Mouse (Mus musculus): ENCODE measurements around the gene Cbl. TPM values are rescaled to one million over a fixed set of nuclear protein-coding genes. Genes with fewer than 3 reads are reported as not detected.

The Cbl gene
- polyA plus RNA-seq, 1 experiment from 2014 or later: 26.2 TPM

GRCm38 (mm10) chr9:44134101-44134850, 99.6 kb downstream of the Cbl start, which contains the start of gene Mcam:
Gene Mcam (plus strand): TSS chr9:44134469.
- peak; percentile 27; the same call in 1 of the 2 replicates for ATAC-seq (replicated peaks)
- WGBS: 1% methylated on average over 53 of the region's 55 CpGs
- H3K27me3 ChIP-seq (replicated peaks): peaks cover 41% of the 10 kb centered on the region
- H3K9me3 ChIP-seq: no peaks in the 10 kb centered on the region
- H3K27ac ChIP-seq: no peak within 1 kb of the TSS
- peak within 1 kb of the TSS; percentile 5 for H3K9ac ChIP-seq
- H3K36me3 ChIP-seq (replicated peaks): no peaks in the 10 kb centered on the region
- H3K4me2 ChIP-seq: peak within 1 kb of the TSS; percentile 70
- H3K4me3 ChIP-seq: peak within 1 kb of the TSS; percentile 40
- H3K4me1 ChIP-seq: peaks cover 33% of the 10 kb centered on the region

GRCm38 (mm10) chr9:44133287-44133686, 100.6 kb downstream of the Cbl start:
- ATAC-seq (replicated peaks): no peak
- H3K27me3 ChIP-seq (replicated peaks): peaks cover 45% of the 10 kb centered on the region

GRCm38 (mm10) chr9:44132200-44132599, 101.6 kb downstream of the Cbl start:
- no peak for ATAC-seq (replicated peaks)
- Histone ChIP-seq H3K4me1 (peaks cover 33% of the 10 kb centered on the region), H3K36me3 (replicated peaks) (no peaks in the 10 kb centered on the region), H3K4me2 (no peak overlapping the region), H3K27ac (no peak overlapping the region), H3K27me3 (replicated peaks) (peaks cover 45% of the 10 kb centered on the region), H3K9ac (no peak overlapping the region), H3K9me3 (no peaks in the 10 kb centered on the region), H3K4me3 (no peak overlapping the region)
- WGBS: 60% methylated on average over 5 of the region's 5 CpGs

More at GRCm38 (mm10) chr9:44133287-44133686, 100.6 kb downstream of the Cbl start:
- Histone ChIP-seq H3K27ac (no peak overlapping the region), H3K4me1 (peaks cover 33% of the 10 kb centered on the region), H3K9me3 (no peaks in the 10 kb centered on the region), H3K4me3 (no peak overlapping the region), H3K4me2 (0 out of 2 replicates have a peak overlapping the region, but pooled peaks have one; percentile 70), H3K36me3 (replicated peaks) (no peaks in the 10 kb centered on the region), H3K9ac (no peak overlapping the region)
- WGBS: 21% methylated on average over 2 of the region's 2 CpGs

GRCm38 (mm10) chr9:44131276-44131590, 102.6 kb downstream of the Cbl start:
- WGBS: 38% methylated on average over 7 of the region's 7 CpGs
- Histone ChIP-seq H3K9ac (no peak overlapping the region), H3K9me3 (no peaks in the 10 kb centered on the region), H3K36me3 (replicated peaks) (no peaks in the 10 kb centered on the region), H3K4me1 (peaks cover 37% of the 10 kb centered on the region), H3K27me3 (replicated peaks) (peaks cover 42% of the 10 kb centered on the region), H3K27ac (no peak overlapping the region), H3K4me2 (no peak overlapping the region), H3K4me3 (no peak overlapping the region)
- no peak for ATAC-seq (replicated peaks)

GRCm38 (mm10) chr9:44130581-44131275, 103.1 kb downstream of the Cbl start:
- Histone ChIP-seq H3K27ac (no peak overlapping the region), H3K36me3 (replicated peaks) (no peaks in the 10 kb centered on the region), H3K27me3 (replicated peaks) (peaks cover 37% of the 10 kb centered on the region), H3K9me3 (no peaks in the 10 kb centered on the region), H3K4me2 (0 out of 2 replicates have a peak overlapping the region, but pooled peaks have one; percentile 53), H3K4me1 (peaks cover 36% of the 10 kb centered on the region), H3K9ac (no peak overlapping the region), H3K4me3 (no peak overlapping the region)
- ATAC-seq (replicated peaks): no peak
- WGBS: 12% methylated on average over 19 of the region's 19 CpGs

GRCm38 (mm10) chr9:44130034-44130433, 103.8 kb downstream of the Cbl start:
- H3K27me3 ChIP-seq (replicated peaks): peaks cover 30% of the 10 kb centered on the region
- WGBS: under 1% methylated on average over 27 of the region's 27 CpGs
- ATAC-seq (replicated peaks): 0 out of 2 replicates have a peak, but pooled peaks have one; percentile 22

GRCm38 (mm10) chr9:44129633-44130032, 104.2 kb downstream of the Cbl start:
- H3K27ac ChIP-seq: no peak overlapping the region
- 7% methylated on average over 9 of the region's 9 CpGs for WGBS
- no peak for ATAC-seq (replicated peaks)

More at GRCm38 (mm10) chr9:44130034-44130433, 103.8 kb downstream of the Cbl start:
- H3K9me3 ChIP-seq: no peaks in the 10 kb centered on the region
- no peaks in the 10 kb centered on the region for H3K36me3 ChIP-seq (replicated peaks)
- peak overlapping the region; percentile 24; the same call in 1 of the 2 replicates for H3K9ac ChIP-seq
- peak overlapping the region; percentile 27 for H3K4me3 ChIP-seq
- H3K4me2 ChIP-seq: peak overlapping the region; percentile 53
- peaks cover 33% of the 10 kb centered on the region for H3K4me1 ChIP-seq
- no peak overlapping the region for H3K27ac ChIP-seq

GRCm38 (mm10) chr9:44127351-44127801, 106.5 kb downstream of the Cbl start:
- no peak for ATAC-seq (replicated peaks)
- Histone ChIP-seq H3K9ac (no peak overlapping the region), H3K4me3 (no peak overlapping the region), H3K9me3 (no peaks in the 10 kb centered on the region), H3K4me2 (no peak overlapping the region), H3K4me1 (peaks cover 21% of the 10 kb centered on the region), H3K27ac (no peak overlapping the region), H3K36me3 (replicated peaks) (no peaks in the 10 kb centered on the region), H3K27me3 (replicated peaks) (peaks cover 11% of the 10 kb centered on the region)
- WGBS: 56% methylated on average over 3 of the region's 3 CpGs

More at GRCm38 (mm10) chr9:44129633-44130032, 104.2 kb downstream of the Cbl start:
- no peaks in the 10 kb centered on the region for H3K9me3 ChIP-seq
- H3K36me3 ChIP-seq (replicated peaks): no peaks in the 10 kb centered on the region
- H3K4me1 ChIP-seq: peaks cover 29% of the 10 kb centered on the region
- peak overlapping the region; percentile 24; the same call in 1 of the 2 replicates for H3K9ac ChIP-seq
- H3K27me3 ChIP-seq (replicated peaks): peaks cover 29% of the 10 kb centered on the region
- H3K4me3 ChIP-seq: peak overlapping the region; percentile 27
- peak overlapping the region; percentile 53 for H3K4me2 ChIP-seq

GRCm38 (mm10) chr9:44126746-44127145, 107.1 kb downstream of the Cbl start:
- H3K27me3 ChIP-seq (replicated peaks): peaks cover 7% of the 10 kb centered on the region; the same call in 1 of the 2 replicates
- H3K27ac ChIP-seq: no peak overlapping the region
- peaks cover 21% of the 10 kb centered on the region for H3K4me1 ChIP-seq
- no peak overlapping the region for H3K4me3 ChIP-seq
- ATAC-seq (replicated peaks): no peak
- H3K4me2 ChIP-seq: no peak overlapping the region
- H3K9me3 ChIP-seq: no peaks in the 10 kb centered on the region
- 92% methylated on average over 3 of the region's 3 CpGs for WGBS
- no peak overlapping the region for H3K9ac ChIP-seq
- no peaks in the 10 kb centered on the region for H3K36me3 ChIP-seq (replicated peaks)

GRCm38 (mm10) chr9:44125546-44126428, 108.1 kb downstream of the Cbl start:
- 29% methylated on average over 18 of the region's 18 CpGs for WGBS
- H3K9ac ChIP-seq: no peak overlapping the region
- H3K27ac ChIP-seq: no peak overlapping the region

GRCm38 (mm10) chr9:44125026-44125425, 108.8 kb downstream of the Cbl start:
- no peak overlapping the region for H3K9ac ChIP-seq
- H3K36me3 ChIP-seq (replicated peaks): no peaks in the 10 kb centered on the region
- H3K4me1 ChIP-seq: peaks cover 14% of the 10 kb centered on the region
- no peak overlapping the region for H3K4me2 ChIP-seq
- H3K9me3 ChIP-seq: no peaks in the 10 kb centered on the region
- no peak overlapping the region for H3K27ac ChIP-seq
- WGBS: 46% methylated on average over 5 of the region's 5 CpGs
- no peak overlapping the region for H3K4me3 ChIP-seq
- no peak for ATAC-seq (replicated peaks)
- H3K27me3 ChIP-seq (replicated peaks): peaks cover 4% of the 10 kb centered on the region; the same call in 1 of the 2 replicates

More at GRCm38 (mm10) chr9:44125546-44126428, 108.1 kb downstream of the Cbl start:
- H3K4me2 ChIP-seq: peak overlapping the region; percentile 16; the same call in 1 of the 2 replicates
- no peaks in the 10 kb centered on the region for H3K36me3 ChIP-seq (replicated peaks)
- peaks cover 4% of the 10 kb centered on the region; the same call in 1 of the 2 replicates for H3K27me3 ChIP-seq (replicated peaks)
- H3K9me3 ChIP-seq: no peaks in the 10 kb centered on the region
- 0 out of 2 replicates have a peak, but pooled peaks have one; percentile 63 for ATAC-seq (replicated peaks)
- no peak overlapping the region for H3K4me3 ChIP-seq
- peaks cover 21% of the 10 kb centered on the region for H3K4me1 ChIP-seq

All from midbrain, embryonic 15.5 days (tissue).